Mouse (Mus musculus) cerebellum, postnatal 36 days (tissue): ENCODE results near the gene Nomo1.
A peak's percentile ranks its signal among the peaks of the same experiment; 100 is the strongest.

ENCODE experiments used
- DNase-seq, 2 experiments: peaks; one replicate each; pipeline ENCODE4 v3.0.0; 2021 to 2022; ENCODE audit warnings: mixed read lengths in 2 of 2

Nomo1 gene

DNA sequence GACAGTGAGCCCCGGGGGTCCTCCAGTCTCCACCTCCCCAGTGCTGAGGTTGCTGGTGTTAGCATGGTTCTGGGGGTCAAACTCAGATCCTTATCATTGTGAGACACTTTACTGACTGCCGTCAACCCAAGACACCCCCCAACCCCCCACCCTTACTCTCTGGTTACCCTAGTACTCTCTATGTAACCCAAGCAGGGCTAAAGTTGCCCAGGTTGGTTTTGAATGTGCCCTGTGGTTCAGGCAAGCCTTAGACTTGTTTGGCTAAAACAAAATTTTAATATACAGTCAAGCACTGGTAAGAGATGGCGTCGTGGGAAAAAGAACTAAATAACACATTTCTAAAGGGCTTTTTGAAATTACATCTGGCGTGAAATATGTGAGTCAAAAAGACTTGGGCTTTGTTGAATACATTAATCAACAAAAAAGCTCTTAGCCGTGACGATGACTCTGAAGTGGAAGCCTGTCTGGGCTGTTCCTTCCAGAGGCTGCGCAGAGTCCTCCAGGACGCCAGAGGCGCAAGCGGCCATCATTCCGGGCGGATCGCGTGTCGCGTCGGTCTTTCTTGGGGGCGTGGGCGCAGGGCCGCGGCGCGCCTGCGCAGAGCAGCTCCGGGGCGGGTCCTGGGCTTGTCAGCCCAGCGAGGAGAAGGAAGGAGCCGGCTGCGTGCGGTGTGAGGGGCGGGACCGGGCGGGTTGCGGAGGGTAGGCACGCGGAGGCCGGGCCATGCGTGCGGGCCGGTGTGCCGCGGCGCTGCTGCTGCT, at the start of gene Nomo1:
Nomo1 (plus strand) TSS at position 590 of the 761 bp plus-strand sequence.
- DNase-seq: peak; percentile 96 to 98

DNA sequence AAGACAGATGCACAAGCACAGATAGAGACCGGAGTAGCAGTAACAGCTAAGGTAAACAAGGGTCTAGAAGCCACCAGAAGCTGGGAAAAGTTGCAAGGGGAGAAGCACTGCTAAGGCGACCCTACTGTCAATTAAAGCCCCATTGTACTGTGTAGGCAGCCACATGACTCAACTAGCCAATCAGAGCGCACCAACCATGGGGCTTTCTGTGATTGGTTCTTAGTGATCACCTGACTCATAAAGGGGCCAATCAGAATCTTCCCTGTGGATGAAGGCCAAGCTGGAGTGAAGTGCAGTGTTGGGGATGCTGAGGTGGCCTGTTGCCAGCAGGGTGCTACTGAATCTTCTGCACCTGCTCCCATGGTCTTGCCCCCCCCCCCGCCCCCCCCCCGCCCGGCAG, 46.6 kb upstream of the Nomo1 start:
- DNase-seq: no peak

DNA sequence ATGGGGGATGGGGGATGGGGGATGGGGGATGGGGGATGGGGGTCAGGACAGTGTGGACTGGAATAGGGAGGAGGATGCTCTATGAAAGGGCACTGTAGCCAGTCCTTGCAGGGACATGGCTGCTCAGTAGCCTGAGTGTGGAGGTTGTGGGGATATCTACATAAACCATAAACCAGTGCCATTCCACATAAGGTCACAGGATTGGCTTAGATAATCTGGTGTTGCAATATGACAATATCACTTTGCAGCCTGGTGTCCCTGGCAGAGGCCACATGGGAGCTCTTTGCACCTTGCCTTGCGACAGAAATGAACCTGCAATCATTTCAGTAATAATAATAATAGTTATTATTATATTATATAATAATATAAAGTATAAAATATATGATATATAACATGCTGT, 45.2 kb upstream of the Nomo1 start:
- DNase-seq: no peak

DNA sequence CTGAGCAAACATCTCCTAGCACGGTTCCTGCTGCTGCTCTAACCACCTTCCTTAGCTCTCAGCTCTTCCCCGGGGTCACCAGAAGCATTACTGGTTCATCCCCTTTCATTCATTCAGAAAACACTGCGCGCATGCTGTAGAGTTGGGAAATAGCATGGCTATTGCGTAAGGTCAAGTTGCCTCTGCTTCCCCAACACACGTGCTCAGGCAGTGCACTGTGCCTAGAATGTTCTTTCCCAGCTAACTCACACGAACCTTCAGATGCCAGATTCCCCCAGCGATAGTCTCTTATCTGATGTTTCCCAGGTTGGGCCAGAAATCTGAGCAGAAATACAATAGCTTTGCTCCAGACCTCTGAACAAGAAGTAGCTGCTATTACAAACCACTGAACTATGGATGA, 41.0 kb upstream of the Nomo1 start:
- no peak for DNase-seq

DNA sequence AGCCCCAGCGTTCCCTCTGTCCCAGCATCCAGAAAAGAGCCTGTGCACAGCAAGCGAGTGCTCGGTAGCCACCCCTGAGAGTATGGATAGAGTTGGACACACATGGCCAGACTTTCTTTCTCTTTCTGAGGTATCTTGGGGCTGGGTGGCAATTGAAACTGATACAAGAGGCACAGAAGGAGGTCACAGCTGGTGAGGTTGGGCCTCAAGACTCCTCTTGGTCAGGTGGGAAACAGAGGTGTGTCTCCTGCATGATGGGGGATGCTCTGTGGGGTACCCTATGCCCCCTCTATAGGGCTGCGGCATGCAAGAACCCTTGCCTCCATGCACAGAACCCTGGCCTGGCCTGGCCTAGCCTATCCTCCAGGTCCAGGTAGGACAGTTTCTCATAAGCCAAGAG, 32.9 kb upstream of the Nomo1 start:
- no peak for DNase-seq

DNA sequence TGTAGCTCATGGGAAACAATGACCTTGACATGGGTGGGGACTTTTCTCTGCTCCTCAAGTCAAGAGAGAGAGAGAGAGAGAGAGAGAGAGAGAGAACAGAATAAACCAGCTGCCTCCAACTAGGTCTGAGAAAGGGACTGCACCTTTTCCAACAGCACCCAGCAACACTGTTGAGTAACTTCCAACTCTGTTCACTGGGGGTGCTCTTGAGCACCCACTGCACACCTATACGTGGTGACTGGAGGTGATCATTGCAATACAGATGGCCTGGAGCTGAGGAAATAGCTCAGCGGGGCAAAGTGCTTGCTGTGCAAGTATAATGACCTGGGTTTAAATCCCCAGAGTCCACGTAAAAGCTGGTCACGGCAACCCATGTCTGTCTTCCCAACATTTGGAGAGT, 30.8 kb upstream of the Nomo1 start:
- no peak for DNase-seq

DNA sequence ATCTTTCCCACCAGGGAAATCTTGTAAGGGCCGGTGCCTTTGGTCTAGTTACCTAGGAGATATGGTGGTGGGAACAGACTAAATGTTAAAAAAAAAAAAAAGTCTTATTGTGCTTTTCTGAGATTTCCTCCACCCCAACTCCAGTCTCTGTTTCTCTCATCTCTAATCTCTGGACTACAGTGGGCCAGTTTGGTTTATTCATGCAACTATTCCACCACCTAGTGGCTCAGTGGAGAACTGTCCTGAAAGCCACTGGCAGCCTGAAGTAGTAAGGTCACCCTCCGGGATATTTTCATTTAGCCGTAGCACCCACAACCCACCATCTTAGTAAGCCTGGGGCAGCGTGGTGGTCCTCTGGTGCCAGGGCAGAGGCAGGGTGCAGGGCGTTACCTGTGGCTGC, 23.9 kb upstream of the Nomo1 start:
- DNase-seq: peak; percentile 56 to 72

DNA sequence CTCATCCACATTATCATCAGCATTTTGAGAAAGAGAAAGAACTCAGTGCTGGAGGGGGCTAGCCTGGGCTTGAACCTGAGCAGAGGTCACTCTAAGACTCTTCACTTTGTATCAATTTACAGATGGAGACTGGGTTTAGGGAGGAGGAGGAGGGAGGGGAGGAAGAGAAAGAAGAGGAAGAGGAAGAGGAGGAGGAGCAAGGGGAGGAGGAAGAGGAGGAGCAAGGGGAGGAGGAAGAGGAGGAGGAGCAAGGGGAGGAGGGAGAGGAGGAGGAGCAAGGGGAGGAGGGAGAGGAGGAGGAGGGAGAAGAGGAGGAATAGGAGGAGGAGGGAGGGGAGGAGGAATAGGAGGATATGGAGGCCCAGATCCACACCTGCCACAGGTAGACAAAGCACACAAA, 21.4 kb upstream of the Nomo1 start:
- DNase-seq: no peak

DNA sequence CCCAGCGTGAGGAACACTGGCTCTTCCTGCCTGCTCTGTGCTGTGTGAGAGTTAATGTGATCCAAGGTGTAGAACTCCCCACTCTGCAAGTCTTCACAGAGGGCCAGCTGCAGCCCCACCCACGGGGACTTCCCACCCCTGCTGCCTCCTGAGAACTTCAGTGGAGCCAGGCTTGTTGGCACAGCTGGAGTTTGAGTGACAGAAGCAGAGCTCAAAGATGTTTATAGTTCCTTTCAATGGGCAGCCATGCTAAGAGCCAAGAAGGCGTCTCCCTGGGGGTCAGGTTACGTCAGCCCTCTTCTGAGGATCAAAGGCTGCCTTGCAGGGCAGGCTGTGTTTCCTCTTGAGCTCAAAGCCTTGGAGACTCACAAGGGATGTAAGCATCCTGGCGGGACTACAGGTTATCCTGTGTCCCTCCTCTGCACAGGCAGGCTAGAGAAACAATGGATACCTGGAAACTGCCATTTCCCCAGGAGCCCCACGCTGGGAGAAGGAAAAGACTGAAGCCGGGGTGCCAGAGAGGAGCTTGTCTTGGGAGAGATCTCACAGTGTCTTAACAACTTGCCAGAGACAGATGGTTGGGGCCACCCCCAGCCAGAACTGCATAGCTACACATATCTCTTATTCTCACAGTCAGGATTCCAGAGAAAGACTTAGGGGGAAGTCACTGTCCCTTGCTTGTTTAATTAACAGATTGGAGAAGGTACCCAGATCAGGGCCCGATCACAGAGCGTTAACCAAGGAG, 20.1 kb upstream of the Nomo1 start:
- no peak for DNase-seq

DNA sequence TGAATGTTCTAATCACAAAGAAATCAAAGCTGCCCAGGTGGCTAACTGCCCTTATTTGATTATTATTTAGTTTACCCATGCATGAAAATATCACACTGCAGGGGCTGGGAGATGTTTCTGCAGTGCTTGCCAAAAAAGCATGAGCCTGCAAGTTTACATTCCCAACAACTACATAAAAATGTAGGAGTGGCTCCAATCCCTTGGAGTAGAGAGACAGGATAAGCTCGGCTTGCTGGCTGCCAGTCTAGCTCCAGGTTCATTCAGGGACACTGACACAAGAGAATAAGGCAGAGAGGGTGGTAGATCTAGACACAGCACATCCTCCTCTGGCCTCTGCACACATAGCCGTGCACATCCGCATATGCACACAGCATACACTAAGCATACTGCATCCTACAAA, 13.9 kb upstream of the Nomo1 start:
- no peak for DNase-seq

DNA sequence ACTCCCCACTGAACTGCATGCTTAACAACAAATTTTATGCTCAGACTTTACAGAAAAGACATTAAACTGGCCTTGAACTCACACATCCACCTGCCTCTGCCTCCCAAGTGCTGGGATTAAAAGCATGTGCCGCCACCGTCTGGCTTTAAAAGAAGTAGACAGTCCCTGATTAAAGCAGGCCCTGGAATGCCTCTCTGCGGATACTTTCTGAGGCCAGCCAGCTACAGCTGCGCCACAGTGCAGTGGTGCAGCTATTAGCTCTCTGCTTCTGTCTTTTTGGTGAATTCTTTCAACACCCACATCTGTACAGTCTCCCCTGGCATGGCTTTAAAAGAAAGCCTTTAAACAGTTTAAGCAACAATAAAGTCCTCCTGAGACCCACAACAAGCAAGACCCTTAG, 11.5 kb upstream of the Nomo1 start:
- DNase-seq: no peak

DNA sequence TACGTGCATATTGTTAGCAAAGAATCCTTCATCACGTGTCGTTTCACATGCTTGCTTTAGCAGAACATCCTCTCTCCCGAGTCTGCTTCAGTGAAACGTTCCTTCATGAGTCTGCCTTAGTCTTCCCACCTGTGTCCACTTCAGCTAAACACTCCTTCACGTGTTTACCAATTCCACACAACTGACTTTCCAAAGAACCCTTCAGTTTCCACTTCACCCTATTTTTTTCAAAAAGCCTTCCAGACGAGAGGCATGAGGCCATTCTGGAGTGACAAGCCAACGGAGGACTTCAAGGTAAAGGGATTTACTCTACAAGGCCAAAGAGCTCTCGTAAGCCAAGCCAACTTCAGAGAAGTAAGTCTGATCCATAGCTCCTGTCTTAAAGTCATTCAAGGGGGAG, 8.1 kb upstream of the Nomo1 start:
- no peak for DNase-seq

DNA sequence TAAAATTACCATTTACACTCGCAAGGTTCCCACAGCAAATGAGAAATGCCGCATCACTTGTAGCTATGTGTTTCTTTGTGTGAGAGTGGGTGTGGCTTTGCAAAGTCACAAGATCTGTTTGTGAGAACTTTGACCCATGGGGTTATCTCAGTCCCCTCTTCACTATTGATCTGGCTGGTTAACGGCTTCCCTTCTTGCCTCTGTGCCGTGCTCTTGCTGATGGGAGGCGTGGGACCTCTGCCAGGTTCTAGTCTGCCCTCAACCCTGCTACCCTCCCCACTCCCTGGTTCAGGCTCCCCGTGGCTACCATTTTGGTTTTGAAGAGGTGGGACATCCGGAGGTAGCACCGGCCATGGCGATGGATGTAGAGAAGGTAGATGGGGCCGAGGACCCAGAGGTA, 4.8 kb upstream of the Nomo1 start:
- DNase-seq: no peak

DNA sequence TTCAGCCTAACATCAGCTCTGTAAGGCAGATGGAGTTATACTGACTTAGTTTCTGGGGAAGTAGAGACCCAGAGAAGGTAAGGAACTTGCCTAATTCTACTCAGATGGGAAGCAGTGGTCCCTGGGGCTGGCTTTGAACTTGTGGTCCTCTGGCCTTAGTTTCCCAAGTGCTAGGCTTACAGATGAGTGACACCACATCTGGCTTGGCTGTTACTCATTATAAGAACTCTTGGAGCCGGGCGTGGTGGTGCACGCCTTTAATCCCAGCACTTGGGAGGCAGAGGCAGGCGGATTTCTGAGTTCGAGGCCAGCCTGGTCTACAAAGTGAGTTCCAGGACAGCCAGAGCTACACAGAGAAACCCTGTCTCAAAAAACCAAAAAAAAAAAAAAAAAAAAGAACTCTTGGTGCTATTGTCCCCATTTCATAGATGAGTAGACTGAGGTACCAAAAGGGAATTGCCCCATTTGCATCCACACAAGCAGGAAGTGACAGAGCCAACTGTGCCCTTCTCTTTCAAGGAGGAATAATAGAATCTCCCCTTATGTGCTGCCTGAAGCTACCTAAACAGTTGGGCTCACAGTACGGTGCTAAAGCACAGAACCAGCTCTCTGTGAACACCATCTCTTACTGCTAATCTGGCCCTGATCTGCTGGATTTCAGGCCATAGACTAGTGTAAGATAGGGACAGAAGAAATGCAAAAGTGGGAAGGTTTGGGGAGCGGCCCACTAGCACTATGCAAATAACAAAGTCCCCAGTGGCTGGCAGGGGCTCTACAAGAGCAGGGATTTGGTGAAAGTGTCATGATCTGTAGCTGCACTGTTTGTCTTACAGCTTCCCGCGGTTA, 4.0 kb upstream of the Nomo1 start:
- no peak for DNase-seq

DNA sequence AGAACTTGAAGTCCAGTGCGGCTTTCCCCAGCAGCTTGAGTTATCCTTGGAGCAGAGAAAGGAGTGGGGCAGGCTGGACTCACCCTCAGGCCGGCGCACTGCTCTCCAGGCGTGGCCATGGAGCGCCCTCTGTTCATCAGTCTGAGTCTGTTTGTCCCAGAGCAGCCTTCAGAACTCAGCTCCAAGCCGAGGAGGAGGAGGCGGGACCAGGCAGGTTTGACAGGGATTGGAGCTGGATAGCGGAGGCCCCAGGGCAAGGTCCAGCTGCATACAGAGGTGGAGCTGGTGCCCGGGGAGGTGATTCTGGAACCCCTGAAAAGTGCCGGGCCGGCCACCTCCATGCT, 3.4 kb upstream of the Nomo1 start, which contains the start of gene Abcc6:
Abcc6 (minus strand) TSS at position 158 of the 344 bp plus-strand sequence.
- no peak for DNase-seq

DNA sequence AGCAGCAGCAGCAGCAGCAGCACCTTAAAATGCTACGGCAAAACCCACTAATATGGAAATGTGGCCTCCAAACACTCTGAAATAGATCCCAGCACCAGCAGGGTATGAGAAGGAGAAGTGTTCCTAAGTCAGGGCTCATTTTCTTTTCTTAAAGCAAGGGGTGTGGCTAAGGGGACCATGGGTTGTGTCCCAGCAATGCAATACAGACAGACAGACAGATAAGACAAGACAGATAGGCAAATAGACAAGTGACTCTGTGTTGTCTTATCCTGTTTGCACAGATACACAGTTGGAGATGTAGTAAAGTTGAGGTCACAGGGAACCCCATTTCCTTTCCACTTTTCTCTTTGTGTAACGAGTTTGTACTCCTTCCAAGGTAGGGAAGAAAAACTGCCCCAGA, 2.4 kb upstream of the Nomo1 start:
- DNase-seq: no peak

DNA sequence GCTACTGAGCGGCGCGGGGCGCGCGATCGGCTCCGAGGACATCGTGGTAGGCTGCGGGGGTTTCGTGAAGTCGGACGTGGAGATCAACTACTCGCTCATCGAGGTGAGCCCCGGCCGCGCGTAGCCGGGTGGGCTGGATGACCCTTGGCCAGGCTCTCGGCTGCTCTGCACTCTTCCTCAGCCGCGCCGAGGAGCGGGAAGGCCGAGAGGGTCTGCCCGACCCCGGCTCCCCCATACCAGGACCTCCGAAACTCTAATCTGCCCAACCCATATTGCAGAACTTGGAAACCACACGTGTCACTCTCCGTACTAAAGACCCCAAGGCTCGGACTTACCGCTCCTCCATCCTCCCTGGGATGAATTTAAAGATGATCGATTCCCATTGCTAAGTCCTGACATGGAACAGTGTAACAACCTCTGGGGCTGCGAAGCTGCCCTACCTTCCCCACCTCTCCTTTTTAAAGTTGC, 406 bp downstream of the Nomo1 start:
- no peak for DNase-seq

DNA sequence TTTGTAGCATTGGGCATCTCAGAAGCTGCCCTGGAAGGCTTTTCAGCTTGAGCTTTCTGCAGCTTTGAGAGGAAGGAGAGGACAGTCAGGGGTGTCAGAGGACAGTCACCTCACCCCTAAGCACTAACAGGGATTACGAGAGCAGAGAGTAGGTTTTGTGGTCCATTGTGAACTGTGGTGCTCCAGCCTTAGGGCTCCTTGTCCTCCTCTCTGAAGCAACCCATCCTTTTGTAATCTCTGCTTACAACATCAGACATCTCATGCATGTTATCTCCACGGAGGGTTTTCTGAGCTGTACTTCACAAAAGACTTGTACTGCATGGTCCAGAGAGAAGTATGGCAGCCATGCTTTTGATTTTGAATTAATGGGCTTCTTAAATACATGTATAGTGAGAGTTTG, 1.5 kb downstream of the Nomo1 start:
- no peak for DNase-seq

DNA sequence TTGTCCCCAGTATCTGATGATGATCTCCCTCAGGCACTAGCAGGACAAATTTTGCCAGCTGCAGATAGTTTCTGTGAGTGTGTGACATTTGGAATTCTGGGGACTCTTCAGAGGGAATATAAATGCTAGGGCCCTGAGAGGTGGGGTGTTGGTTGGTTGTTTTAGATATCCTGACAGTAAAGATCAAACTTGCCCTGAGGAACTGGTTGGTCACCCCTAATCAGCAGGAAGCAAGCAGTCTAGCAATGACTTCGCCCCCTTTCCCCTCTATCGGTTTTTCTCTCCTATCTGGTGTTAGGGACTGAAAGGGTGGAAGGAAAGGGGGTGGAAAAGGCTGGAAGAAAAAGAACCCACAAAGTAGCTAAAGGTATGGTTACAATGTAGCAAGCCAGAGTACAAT, 2.0 kb downstream of the Nomo1 start:
- DNase-seq: no peak

DNA sequence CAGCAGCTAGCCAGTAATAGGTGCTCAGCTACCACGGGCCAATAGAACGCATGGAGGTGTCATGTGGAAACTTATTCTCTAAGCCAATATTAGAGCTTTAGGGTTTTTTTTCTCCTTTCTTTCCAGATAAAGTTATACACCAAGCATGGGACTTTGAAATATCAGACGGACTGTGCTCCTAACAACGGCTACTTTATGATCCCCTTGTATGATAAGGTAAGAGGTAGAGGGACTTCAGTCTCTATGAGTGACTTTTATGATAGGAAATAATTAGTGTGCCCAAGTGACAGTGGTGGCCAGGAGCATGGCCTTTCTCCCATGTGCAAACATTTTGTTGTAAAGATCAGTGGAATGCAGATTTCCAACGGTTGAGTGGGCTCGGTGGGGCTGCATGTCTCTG, 3.9 kb downstream of the Nomo1 start:
- no peak for DNase-seq

DNA sequence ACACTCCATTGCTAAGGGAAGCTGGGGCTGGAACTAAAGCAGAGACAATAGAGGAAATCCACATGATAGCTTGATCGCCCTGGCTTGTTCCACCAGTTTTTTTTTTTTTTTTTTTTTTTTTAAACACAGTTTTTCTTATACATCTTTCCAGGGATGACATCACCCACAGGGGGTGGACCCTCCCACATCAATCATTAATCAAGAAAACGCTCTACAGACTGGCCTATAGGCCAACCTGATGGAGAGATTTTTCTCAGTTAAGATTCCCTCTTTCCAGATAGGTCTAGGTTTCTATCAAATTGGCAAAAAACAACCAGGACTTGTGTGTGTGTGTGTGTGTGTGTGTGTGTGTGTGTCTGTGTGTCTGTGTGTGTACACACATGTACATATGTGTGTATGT, 6.4 kb downstream of the Nomo1 start:
- DNase-seq: no peak

DNA sequence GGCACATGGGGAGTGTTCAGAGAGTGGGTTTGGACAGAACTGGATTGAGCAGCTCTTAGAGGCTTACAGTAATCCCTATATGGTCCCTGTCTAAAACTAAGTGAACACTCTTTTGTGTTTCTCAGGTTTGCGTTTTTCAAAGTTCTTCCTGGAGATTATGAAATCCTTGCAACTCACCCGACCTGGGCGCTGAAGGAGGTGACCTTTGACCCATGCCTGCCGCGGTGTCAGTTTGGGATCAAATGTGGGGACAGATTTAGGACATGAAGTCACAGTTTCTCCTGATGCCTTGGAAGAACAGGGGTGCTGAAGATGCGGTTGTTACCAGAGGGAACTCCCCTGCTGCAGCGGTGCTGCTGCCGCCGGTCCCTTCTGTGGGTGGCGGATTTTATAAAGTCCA, 10.6 kb downstream of the Nomo1 start:
- no peak for DNase-seq

DNA sequence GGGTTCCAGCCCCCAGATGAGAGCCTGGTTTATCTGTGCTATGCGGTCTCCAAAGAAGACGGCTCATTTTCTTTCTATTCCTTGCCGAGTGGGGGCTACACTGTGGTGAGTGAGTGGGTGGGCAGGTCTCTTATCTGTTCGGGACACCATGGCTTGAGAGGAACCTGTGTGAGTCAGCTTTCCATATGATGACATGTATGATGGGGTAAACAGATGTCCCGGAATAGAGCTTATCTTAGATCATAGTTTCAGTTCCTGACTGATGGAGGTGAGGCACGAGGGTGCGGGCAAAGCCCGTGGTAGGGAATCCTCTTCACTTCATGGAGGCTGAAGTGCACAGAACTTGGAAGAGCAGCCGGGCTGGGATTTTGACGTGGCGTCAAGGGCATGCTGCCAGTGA, 12.4 kb downstream of the Nomo1 start:
- DNase-seq: no peak
